Mouse (Mus musculus): ENCODE results near the gene Igsf9.

Igsf9 gene

GRCm38 (mm10) chr1:172496030-172496429 is 14.4 kb downstream of the Igsf9 start:
- no peak for DNase-seq (ENCODE audit: low spot score)

DNA sequence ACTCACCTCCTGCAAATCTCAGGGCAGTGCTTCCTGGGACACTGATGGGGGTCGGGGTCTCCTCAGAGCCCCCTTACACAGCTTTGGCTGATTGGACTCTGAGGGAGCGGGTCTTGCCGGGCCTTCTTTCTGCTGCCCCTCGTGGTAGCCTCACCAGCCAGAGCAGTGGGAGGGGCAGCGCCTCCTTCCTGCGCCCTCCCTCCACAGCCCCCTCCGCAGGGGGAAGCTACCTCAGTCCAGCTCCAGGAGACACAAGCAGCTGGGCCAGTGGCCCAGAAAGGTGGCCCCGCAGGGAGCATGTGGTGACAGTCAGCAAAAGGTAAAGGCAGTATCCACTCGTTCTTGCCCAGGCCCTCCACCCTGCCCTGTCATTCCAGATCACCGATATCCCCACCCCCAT is 15.8 kb downstream of the Igsf9 start:
- DNase-seq (ENCODE audit: low spot score) = no peak

GRCm38 (mm10) chr1:172499765-172500441 is 18.3 kb downstream of the Igsf9 start, which contains the start of gene Tagln2:
Gene Tagln2, plus strand, starts transcription at chr1:172500047.
- DNase-seq (ENCODE audit: low spot score) = peak; percentile 86

GRCm38 (mm10) chr1:172500451-172501370 is 19.1 kb downstream of the Igsf9 start:
- peak; percentile 54 for DNase-seq (ENCODE audit: low spot score)

DNA sequence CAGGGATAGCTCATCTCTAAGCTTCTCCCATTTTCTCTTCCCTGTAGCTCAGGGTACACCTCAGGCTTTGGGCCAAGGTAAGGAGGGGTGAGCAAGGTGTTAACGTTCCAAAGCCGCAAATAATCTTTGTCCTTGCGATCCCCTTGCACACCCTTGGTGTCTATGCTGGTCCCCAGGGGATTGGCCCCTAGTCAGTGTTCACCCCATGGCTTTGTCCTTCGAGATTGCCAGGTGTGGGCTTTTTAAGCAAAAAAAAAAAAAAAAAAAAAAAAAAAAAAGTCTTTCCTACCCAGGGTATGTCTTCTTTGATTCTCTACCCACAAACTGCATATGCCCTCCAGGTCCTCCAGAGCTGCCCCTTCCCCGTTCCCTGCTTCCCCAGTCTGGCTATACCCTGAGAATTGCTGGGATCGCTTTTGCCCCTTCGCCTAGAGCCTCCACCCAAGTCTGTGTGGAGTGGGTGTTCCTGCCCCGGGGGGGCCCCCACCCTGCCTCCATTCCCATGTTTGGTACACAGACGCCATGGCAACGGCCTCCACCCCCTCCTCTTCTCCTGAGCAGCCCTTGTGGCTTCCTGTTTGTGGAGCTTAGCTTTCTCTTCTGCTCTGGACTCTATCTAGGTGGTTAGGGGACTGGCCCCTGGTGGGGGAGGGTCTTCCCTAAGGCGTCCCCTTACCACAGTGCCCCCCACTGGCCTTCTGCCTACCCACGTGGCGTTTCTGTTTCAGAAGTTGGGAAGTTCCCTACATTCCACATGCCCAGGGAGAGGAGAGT is 20.0 kb downstream of the Igsf9 start:
- DNase-seq (ENCODE audit: low spot score) = no peak

DNA sequence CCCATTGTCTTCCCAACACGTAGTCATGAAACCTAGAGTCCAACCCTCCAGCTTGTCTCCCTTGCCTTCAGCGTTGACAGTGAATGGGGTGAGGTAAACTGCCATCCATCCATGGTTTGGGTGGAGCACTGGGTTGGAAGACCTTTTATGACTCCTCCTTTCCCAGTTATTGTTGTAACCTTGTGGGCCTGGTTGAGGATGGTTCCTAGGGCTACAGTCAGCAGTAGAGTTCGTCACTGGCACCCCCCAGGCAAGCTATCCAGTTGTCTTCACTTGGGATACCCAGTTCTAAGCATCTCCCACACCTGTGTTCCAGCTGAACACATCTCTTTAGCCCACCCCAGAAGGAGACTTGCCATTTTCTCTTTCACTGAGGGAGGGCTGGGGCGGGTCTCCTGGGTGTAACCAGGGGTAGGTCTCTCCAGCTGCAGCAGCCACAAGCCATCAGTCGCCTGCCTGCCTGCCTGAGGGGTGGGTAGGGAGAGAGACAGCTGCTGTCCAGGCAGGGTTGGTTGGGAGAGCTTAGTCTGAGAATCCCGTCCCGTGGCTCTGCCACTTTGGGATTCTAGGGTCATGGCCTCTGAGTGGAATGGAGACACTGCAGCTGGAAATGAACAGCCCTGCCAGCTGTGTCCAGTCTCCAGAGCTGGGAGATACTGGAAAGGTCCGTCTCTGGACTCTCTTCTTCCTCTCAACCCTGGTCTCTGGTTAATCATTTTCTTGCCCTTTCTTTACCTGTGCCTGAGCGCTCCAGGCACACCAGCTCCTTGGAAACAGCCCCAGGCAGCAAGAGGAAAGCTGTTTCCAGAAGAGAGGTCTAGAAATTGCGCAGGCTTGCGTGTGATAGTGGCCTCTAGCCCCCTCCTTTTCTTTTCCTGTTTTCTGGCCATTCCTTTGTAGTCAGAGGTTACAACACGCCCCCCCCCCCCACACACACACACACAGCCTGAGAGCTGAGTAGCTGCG is 20.8 kb downstream of the Igsf9 start:
- no peak for DNase-seq (ENCODE audit: low spot score)

- no peak for DNase-seq (ENCODE audit: low spot score)
Observed at GRCm38 (mm10) chr1:172503111-172503997, 21.8 kb downstream of the Igsf9 start.

DNA sequence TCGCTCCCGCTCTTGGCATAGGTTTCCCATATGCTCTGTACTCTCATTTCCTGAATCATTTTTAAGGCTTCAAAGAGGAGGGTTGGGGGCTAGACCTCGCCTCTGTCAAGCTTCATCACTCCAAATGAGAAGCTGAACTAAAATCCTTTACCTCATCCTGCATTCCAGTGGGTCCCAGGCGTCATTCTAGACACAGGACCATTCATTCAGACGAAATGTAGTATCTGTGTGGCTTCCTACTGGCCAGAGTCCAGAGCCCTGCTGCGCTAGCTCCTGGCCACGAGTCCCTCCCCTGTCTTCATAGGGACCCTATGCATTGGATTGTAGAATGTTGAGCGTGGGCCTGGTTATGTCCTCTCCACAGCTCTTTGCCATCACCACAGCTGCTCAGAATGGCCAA is 23.2 kb downstream of the Igsf9 start:
- no peak for DNase-seq (ENCODE audit: low spot score)

DNA sequence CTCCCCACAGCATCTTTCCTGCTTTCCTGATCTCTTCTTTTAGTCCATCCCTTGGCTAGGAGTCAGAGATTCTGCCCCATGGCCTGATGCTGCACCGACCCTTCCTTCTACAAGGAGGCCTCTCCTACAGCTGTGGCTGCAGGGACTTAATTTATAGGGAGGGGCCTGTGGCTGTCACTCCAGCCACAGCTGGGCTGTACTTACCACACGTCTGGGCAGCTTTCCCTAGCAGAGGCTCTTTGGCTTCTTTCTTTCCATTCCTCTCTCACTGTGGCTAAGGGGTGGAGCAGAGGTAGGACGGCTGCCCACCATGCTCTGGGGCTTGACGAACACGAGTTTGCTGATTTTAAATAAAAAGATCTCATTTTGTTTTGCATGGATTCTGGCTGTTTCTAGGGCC is 25.4 kb downstream of the Igsf9 start:
- DNase-seq (ENCODE audit: low spot score) = no peak

GRCm38 (mm10) chr1:172507701-172508100 is 26.1 kb downstream of the Igsf9 start:
- DNase-seq (ENCODE audit: low spot score) = no peak

- DNase-seq (ENCODE audit: low spot score) = no peak
Observed at GRCm38 (mm10) chr1:172508172-172508571, 26.6 kb downstream of the Igsf9 start.

- no peak for DNase-seq (ENCODE audit: low spot score)
Observed at GRCm38 (mm10) chr1:172509235-172509634, 27.6 kb downstream of the Igsf9 start.

DNA sequence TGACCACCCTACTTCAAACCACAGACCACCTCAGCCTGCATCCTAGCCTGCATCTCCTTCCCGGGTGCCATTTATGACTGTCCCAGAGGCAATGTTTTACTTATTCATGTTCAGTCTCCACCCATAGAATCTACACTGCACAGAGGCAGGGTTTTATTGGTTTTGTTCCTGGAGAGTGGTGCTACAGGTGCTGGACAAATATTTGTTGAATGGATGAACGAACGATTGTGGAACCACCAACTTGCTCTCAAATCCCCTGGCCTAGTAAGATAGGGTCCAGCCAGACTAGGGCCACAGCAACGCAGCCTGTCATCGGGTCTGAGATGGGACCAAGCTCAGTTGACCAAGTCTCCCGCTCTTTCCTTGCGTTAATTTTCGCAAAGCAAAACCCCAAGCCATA is 28.4 kb downstream of the Igsf9 start:
- no peak for DNase-seq (ENCODE audit: low spot score)

DNA sequence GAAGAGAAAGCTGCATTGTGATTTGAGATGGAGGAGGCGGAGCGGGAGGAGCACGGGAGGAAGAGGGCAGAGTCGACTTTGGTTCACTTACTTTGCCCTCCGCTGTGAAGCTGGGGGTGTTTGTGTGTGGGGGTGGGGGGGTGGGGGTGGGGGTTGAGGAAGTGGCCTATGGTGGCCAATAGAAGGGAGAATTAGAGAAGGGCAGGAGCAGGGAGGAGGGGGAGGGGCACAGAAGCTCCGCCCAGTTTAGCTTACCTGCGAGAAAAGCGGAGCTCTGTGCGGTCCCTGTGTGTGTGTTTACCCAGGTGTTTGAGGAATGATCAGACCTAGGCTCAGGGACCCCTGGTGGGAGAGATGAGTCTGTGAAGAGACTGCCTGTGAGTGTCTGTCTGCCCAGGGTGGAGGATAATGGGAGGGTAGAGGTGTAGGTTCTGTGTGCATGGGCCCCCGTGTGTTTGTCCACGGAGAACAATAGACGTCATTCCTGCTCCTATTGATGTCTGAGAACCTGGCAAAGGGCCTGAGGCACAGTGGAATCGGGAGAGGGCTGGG is 28.9 kb downstream of the Igsf9 start:
- no peak for DNase-seq (ENCODE audit: low spot score)

- peak; percentile 49 for DNase-seq (ENCODE audit: low spot score)
Observed at GRCm38 (mm10) chr1:172512962-172513361, 31.4 kb downstream of the Igsf9 start.

DNA sequence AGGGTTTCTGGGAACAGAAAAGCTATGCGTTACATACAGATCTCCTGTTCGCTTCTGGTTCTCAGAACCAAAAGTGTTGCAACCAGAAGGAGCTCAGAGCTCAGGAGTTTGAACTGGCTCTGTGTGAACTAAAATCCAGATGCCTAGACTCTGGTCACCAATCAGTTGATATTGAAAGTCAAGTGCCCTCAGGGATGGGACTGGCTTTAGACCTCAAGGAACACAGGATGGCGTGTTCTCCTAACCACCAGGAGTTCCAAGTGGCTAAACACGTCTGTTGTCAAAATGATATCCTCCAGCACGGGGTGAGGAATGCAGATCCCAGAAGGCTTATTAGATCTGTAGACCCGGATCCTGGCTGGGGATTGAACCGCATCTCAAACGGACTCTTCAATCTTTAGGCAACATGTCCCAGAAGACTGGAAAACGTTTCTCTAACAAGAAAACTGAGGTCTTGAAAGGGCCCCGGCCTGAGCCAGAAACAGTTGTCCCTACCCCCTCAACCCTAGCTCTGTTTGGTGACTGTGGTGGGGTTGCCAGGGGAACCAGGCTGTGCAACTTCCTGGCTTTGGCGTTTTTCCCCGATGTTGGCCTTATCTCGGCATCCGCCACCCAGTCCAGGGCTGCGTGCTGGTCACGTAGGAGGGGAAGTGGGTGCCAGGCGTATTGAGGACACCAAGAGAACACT is 32.1 kb downstream of the Igsf9 start:
- no peak for DNase-seq (ENCODE audit: low spot score)

GRCm38 (mm10) chr1:172514213-172514529 is 32.6 kb downstream of the Igsf9 start:
- DNase-seq (ENCODE audit: low spot score) = no peak

- no peak for DNase-seq (ENCODE audit: low spot score)
Observed at GRCm38 (mm10) chr1:172514551-172515268, 33.1 kb downstream of the Igsf9 start.

- no peak for DNase-seq (ENCODE audit: low spot score)
Observed at GRCm38 (mm10) chr1:172515396-172515795, 33.8 kb downstream of the Igsf9 start.
